Mouse (Mus musculus) thymus, adult 18-20 months (tissue): Measurements from ENCODE around the gene Tmem150a.

Experiments
- DNase-seq, 2 experiments: peaks; one replicate each; pipeline ENCODE4 v3.0.0; 2022; ENCODE audit warnings: mixed read lengths in 2 of 2

Gene Tmem150a

DNA sequence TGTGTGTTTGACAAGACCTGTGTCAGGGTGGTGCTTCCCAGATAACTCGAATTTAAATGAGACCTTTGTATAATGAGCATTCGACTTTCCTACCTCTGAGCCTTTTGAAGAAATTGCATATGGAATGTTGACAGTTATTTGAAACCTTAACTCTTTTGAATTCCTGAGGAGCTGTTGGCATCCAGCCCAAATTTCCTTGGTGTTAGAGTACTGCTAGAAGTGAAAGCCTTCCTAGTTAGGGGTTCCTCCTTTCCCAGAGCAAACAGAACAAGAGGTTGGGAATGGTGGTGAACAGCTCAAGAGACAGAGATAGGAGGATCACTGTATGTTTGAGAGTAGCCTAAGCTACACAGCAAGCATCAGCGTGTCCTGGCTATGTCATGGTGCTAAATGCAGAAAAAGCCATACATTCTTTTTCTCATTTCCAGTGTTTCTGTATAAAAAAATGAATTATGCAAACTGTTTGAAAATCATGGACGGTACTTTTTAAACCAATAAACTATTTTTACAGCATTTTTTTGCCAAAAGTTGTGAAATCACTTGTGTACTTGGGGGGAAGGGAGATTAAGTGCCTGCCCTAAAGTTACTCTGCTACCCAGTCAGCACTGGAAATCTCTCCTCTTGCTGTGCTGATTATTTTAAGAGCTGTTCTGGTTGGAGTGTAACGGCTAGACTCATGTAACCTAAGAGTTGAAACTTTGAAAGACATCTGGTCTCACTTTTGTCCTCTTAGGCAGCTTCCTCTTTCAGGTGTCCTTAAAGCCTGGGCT lies 2.4 kb upstream of the Tmem150a start:
- no peak for DNase-seq

DNA sequence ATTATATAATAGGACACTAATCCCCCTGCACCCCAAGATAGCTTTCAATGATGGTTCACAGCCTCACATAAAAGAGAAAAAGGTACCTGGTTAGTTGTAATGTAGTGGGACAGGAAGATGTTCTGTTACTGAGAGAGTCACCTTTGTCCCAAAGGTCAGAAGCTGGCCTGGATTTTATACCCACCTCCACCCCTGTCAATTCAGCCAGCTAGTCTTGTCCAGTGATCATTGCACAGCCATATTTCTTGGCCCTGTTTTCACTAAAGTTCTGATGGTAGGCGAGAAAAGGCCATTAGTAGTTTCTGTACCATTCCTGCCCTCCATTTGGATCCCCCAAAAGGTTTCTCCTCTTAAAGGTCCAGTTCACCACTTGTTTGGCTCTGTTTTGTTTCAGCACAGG lies 1.2 kb upstream of the Tmem150a start:
- no peak for DNase-seq

DNA sequence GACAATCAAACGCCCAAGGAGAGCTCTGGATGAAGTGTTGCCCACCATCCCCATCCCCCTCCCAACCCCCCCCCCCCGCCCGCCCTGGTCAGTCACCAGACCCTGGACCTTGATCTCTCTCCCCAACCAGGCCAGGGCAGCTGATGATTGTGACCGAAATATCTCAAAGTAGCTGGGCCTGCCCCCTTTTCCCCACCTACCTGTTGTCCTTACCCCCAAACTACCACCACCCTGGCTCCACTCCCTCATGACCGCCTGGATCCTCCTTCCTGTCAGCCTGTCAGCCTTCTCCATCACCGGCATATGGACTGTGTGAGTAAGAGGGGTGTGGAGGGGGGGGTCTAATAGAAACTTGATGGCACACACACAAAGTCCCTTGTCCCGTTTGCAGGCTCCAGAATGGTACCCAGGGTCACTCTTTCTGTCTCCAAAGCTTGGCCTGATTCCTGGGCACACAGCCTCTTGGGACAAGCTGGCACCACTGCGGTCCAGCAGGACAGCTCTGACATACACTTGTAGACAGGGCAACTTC lies 820 bp downstream of the Tmem150a start:
- no peak for DNase-seq

DNA sequence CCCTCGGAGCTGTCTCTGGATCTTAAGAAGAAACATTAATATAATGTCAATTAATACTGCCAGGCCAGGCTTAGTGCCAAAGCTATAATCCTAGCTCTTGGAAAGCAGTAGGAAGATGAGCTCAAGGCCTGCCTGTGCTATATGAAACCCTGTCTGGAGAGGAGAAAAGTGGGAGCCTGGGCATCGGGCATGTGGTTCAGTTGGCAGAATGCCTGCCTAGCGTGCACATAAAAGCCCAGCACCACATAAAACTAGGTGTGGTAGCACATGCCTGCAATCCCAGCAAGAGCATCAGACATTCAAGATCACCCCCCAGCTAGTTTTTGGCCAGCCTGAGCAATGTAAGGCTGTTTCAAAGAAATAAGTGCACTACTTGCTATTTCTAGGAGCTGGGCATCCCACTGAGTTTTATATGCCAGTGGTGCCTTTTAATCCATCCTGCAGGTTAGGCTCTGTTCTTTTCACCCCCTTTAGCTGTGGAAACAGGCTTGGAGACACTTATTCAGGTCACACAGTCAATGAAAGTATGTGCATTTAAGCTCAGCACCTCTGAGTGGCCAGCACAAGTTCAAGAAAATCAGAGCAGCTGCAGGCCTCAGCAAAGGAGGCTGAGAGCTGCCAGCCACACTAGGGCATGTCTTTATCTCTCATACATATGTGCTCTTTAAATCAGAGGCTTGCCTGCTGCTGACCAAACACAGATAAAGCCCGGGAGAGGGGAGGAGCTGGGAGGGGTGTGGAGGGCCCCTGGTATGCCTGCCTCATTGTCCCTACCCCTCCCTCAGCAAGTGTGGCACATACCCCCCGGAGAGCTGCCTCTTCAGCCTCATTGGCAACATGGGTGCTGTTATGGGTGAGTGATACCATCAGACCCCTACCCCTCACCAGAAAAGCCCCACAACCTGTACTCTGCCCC lies 2.2 kb downstream of the Tmem150a start:
- no peak for DNase-seq

DNA sequence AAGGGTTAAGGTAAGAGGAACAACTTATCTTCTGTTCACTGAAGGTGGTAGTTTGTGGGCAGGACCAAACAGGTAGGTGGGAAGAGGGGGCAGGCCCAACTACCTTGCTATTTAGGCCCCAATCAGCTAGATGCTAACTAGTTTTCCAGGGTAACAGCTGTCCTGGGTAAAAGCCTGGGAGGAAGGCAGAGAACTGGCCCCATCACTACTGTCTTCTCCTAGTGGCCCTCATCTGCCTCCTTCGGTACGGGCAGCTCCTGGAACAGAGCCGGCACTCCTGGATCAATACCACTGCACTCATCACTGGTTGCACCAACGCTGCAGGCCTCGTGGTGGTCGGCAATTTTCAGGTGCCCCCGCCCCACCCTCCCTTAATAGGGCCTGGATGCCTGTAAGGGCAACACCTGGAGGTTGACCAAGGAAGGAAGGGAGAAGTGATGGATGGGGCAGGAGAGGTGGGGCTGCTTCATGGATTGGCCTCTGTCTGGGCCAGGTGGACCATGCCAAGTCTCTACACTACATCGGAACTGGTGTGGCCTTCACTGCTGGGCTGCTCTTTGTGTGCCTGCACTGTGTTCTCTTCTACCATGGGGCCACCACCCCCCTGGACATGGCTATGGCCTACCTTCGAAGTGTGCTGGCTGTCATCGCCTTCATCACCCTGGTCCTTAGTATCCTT lies 3.0 kb downstream of the Tmem150a start:
- no peak for DNase-seq

DNA sequence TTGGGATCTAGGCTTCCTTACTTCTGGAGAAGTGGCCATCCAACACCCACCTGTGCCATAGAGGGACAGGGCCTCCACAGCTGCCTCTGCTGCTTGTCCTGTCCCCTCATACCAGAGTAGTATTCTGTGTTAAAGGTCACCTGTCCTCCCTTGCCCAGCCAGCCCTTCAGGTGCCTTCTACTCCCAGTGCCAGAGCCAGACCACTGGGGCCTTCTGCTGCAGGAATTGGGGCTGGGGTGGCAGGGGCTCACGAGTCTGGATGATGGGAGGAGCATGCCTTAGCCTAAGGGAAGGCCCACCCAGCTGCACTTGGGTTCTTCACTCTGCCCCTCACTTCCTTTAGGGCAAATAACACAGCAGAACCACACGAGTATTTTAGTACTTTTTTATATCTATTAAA lies 4.1 kb downstream of the Tmem150a start:
- no peak for DNase-seq

DNA sequence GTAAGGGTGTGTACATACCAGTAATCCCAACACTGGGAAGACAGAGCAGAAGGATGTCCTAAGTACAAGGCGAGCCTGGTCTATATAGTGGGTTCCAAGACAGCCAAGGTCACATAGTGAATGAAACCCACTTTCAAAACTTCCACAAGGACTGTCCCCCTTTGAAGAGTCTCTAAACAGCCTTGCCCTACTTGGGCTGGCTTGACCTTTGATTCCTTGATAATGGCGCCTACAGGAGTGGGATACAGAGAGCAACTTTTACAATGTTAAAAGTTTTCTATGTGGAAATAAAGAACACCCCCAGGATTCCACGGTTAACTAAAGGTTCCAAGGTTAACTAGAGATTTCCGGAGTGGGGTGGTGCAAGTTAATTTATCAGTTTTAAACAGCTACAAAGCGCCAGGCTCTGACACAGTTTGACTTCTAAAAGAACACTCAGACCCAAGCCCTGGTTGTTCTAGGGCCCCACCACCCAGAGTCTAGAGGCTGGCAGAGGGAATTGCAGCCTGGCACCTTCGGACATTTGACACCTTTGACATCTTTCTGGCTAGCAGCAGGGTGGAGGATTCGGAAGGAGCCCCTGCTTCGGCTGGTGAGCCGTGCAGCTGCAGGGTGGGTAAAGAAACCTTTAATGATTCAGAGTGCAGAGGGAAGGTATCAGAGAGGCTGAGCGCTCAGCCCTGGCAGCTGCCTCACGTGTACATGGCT lies 4.8 kb downstream of the Tmem150a start:
- DNase-seq = no peak

DNA sequence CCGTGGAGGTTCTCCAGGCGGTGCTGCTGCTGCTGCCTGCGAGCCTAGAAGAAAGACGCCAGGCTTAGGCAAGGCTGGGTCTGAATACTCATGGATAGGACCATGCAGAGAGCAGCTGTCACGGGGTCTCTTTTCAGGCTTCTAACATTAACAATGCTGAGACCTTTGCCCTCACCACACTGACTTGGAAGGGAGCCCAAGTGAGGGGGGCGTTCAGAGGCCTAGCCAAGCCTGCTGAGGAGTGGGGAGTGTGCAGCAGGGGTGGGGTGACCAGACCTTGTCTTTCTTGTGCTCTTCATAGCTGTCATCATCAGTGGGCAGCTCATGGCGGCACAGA lies 5.3 kb downstream of the Tmem150a start:
- no peak for DNase-seq

DNA sequence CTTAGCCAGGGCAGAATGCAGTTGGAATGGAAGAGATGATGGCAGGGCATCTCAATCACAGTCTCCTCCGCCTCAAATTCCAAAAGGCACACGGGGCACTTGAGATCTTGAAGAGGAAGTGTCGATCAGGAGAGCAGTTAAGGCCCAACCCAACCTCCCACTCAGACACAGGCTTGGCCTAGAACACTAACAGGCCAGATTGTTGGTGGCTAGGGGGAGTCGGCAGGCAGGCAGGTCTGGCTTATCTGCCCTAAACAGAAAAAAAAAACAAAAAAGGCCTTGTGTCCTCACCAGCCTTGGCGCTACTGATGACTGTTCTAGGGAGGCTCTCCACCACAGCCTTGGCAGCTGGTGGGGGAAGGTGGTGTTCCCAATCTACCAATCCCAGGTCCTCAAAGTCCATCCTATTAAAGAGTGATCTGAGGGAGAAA lies 5.9 kb downstream of the Tmem150a start:
- DNase-seq = no peak

DNA sequence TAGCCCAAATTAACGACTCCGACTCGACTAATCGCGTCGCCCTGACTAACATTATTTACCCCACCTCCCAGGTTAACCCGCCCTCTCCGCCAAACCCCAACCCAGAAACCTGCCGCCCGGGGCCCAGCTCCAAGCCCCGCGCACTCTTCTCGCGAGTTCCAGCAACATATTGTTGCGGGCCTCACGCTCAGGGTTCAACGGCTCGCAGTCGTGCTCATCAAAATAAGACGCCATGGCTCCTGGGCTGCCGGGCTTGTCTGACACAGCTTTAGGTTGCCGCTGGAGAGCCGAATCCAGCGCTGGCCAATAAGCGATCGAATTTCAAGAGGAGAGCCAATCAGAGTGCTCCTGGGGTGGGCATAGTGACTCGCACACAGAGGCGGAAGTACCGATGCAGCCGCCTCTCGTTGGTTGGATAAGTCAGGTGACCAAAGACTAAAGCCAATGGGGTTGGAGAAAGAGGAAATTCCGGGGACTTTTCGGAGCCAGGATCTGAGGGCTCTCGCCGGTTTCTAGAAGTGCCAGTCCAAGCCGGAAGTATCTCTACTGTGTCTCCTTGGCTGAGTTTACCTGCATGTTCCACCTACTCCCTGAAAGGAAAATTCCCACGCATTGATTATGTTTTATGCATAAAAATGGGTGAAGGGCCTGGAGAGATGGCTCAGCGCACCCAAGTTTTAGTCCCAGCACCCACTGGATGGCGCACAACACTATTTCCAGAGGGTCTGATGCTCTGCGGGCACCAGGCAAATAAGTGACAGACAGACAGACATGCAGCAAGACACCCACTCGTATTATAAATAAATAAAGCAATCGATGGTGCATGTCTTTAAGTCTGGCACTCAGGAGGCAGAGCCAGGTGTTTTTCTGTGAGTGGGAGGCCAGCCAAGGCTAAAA lies 7.1 kb downstream of the Tmem150a start:
- DNase-seq = peak; percentile 92 to 96

DNA sequence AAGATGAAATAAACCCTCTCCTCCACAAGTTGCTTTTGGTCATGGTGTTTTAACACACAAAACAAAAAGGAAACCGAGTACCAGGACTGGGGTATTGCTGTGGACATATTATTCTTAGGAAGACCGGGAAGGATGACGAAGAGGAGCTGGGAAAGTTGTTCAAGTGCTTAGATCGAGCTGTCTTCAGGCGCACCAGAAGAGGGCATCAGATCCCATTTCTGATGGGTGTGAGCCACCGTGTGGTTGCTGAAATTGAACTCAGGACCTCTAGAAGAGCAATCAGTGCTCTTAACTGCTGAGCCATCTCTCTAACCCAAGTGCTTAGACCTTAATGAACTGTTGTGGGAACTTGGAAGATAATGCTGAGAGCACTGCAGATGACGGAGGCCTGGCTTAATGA lies 8.8 kb downstream of the Tmem150a start:
- no peak for DNase-seq

DNA sequence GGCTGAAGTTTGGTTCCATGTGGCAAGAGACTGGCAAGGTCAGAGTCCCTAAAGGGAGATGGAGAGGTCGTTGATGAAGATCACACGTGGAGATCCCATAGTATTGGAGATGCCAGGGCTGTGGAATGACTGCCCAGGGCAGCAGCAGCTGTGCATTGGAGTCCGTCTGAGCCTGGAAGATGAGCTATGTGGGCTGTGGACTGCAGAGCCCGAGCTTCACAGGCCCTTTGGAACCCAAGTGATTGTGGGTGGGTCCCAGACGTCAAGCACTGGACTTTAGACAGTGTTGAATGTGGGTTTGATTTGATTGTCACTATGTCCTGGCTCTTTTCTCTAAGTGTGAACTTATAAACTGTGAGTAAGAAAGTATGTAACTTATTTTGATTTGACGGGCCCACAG lies 9.7 kb downstream of the Tmem150a start:
- DNase-seq = no peak

DNA sequence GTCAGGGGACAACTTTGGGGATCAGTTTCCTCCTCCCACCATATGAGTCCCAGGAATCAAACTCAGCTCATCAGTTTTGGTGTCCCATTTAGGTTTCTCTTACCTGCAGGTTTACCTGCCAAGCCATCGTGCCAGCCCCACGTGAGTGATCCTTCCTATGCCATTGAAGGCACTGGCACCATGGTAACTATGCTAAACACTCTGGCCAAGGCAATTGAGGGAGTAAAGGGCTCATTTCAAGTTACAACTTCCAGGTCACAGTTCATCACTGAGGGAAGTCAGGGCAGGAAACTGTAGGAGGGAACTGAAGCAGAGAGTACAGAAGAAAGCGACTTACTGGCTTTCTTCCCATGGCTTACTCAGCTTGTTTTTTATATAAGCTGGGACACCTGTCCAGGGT lies 11.1 kb downstream of the Tmem150a start:
- DNase-seq = no peak

DNA sequence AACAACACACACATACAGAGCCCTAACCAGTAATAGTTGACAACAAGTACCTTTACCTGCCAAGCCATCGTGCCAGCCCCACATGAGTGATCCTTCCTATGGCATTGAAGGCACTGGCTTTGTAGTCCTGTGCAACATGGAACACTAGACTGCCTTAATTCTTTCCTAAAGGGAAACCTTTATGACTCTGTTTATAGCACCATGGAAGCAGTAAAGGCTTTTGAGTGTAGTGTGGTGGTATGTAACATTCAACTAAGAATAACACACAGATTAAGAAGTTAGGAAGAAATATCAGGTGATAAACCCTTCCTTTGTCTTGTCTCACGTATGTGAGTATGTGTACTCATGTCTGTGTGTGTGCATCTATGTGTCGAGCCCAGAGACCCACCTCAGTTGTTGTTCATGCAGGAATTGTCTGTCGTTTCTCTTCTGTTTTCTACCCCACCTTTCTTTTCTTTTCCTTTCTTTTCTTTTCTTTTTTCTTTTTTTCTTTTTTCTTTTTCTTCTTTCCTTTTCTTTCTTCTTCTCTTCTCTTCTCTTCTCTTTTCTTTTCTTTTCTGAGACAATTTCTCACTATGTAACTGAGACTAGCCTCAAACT lies 11.7 kb downstream of the Tmem150a start, which contains the start of gene Rnf181:
Gene Rnf181, minus strand, starts transcription at position 113 of the 600 bp plus-strand sequence.
- DNase-seq = no peak

DNA sequence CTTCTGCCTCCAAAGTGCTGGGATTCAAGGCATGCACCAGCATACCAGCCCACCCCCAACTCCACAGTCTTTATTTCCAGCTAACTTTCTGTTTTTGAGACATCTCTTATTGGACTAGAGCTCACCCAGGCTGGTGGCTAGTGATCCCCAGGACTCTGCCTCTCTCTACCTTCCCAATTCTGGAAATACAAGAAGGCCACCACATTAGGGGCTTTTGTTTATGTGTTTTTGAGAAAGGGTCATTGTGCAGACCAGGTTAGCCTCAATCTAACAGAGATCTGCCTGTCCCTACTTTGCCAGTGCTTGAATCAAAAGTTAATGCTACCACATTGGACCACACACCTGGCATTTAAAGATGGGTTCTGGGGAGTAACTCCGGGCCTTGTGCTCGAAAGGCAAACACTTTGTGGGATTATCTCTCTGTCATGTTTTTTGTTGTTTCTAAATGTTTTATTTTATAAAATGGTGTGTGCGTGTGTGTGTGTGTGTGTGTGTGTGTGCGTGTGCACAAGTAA lies 12.3 kb downstream of the Tmem150a start:
- DNase-seq = no peak

DNA sequence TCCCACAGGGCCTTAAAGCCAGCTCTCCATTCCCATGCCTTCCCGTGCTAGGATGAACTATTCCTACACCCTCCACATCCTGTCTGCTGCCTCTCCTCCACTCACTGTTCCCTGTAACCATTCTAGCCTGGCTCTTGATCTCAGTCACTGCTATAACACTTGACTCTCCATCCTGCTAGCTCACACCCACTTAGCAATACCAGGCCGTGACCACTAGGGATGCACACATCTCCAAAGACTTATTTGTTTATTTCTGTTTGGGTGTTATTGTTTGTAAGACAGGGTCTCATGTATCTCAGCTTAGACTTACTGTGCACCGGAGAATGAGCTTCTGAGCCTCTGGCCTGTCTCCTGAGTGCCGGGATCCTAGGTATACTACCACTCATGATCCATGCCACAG lies 14.3 kb downstream of the Tmem150a start:
- DNase-seq = no peak

DNA sequence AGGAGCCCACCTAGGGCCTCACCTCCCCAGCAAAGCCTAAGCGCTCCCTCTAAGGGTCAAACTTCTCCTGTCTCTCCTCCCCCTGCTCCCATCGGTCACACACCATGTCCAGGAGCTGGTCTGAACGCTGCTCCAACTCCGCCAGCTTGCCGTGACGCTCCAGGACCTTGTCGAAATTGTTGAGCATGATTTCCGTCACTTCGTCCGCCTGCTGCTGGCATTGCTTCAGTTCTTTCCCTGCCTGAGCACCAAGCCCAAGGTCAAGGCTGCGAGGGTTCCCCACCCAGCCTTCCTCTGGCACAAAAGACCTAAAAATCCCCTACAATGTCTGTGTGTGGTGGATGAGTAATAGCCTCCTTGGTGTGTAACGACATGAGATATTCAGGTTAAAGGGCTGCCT lies 14.8 kb downstream of the Tmem150a start:
- DNase-seq = no peak

DNA sequence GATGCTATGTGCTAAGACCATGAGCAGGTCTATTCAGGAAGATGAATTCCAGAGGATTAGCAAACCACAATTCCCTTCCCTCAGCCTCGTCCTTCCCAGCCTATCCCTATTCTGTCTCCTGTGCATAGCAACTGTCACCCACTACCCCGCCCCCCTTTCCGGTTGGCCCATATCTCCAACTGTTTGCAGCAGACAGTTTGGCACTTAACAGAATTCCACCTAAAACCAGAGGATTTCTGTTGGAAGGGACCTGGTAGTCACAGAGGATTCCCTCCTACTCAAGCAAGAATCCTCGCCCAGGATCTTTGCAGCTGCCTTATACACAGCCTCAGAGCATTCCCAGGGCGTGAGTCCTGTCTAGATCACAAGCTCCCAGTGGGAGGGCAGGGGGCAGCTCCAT lies 15.9 kb downstream of the Tmem150a start:
- no peak for DNase-seq

DNA sequence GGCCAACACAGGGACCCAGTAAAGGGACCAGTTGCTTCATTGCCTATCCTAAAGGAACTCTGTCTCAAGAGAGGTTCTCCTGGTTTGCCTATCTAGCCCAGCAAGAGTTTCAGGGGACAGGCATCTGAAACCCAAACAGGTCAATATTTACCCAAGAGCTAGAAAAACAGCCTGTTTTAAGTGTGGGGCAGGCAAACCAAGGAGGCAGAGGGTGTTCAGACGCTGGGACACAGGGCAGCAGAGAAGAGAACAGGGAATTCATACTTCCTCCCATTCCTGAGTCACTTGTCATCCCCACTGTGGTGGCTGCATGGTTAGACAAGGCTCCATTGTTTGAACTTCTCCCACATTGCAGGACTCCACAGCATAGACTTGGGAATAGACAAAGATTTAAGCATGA lies 16.3 kb downstream of the Tmem150a start:
- no peak for DNase-seq

DNA sequence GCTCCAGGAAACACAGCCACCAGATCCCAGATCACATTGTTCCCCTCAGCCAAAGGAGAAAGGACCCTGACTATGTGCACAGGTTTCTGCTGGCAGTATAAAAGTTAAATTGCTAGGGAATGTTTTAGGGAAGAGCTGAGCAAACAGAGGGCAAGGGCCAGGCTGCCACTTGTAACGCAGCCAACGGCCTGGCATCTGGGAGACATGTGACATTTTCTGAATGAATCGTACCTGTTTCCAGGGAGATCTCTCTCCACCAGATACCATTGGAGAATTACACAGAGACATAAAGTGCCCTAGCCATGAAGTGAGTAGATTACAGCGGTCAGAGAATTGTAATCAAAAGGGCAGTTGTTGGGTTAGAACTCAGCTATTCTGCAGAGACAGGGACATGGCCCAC lies 17.9 kb downstream of the Tmem150a start:
- DNase-seq = no peak

DNA sequence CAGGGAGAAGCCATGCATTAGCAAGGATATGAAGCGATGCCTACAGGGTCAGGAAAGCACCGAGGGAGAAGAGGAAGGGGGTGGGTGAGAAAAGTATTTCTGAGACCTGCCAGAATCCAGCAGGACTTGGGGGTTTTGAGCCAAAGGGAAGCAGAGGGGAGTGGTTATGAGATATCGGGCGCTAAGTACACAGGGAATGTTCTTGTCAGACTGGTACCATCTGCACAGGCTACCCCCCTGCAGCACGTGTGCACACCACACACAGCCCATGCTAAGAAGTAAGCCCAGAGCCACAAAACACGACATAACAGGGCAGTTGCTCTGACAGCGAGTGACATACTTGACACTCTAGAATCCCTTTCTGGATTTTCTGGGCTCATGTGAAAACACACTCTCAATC lies 19.0 kb downstream of the Tmem150a start:
- no peak for DNase-seq
